Mouse (Mus musculus) left cerebral cortex, adult 8-10 months (tissue): ENCODE data around the gene Ap1s3. TPM values are rescaled to one million over a fixed set of nuclear protein-coding genes. Genes with fewer than 3 reads are reported as not detected.
"Not testable (repeated sequence)": the region's sequence is repeated elsewhere in the genome, so short reads cannot be mapped to it uniquely, and the experiment has no call there.

ENCODE experiments used
- DNase-seq, 2 experiments: peaks; one replicate each; pipeline ENCODE4 v3.0.0; 2022; ENCODE audit warnings: low spot score in 2 of 2
- total RNA-seq, 4 experiments: library from RNA; stranded (reverse); gene quantifications; 2 replicates each; pipeline ENCODE4 v1.2.4; 2022

Gene Ap1s3
- total RNA-seq, 4 experiments from 2014 or later: 2.2 to 5.1 (median 4.3) TPM

DNA sequence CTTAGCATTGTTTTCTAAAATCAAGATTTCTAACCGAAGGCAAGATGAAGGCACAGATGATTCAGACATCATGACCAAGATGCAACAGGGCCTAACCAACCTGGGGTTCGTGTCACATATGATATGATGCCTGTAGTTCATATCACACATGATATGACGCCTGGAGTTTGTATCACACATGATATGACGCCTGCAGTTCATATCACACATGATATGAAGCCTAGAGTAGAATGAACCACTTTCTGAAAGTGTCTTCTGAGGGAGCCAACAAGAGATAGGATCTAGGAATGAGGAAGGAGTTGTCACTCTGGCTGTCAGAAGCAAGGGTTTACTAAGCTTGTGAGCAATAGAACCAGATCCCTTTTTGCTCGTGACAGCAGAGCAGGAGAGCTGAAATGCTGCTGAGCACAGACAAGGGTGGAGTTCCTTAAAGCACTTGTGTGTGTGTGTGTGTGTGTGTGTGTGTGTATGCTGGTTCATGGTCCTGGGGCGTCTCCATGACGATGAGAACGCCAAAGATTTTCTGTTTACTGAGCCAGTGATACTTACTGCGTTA lies 2.3 kb downstream of the Ap1s3 start:
- no peak for DNase-seq

GRCm38 (mm10) chr1:79664911-79665310 lies 6.9 kb downstream of the Ap1s3 start:
- no peak for DNase-seq

DNA sequence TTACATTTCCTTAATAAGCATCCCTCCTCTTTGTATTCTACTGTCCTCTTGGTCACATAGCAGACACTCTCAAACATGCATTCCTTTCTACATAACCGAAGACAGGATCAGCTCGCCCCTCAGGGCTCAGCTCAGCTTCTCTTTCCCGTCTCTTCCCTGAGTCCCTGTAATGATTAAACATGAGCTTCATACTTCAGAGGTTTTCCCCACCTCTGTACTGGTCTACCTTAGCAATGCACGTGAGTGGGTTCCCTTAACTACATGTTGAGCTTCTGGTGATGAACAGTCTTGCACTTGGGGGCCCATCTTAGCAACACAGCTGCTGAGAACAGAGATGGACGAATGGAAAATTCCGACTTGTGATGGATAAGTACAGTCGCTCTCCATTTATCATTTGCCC lies 12.2 kb downstream of the Ap1s3 start:
- DNase-seq: no peak

DNA sequence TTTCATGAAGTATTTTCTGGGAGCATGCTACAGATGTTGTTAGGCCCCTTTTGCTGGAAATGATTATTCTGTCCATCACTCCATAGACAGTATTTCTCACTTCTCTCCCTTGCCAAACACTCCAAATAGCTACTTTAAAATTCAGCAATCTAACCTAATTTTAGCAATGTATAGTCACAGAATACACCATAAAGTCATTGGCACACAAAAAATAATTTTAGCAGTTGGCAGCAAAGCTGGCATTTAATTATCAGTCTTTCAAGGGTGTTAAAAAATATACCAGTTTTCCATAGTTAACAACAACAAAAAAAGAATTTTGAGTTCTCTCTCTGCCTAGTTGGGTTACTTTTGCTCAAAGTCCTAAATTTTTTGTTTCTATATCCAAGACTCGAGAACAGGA lies 14.4 kb downstream of the Ap1s3 start:
- no peak for DNase-seq

DNA sequence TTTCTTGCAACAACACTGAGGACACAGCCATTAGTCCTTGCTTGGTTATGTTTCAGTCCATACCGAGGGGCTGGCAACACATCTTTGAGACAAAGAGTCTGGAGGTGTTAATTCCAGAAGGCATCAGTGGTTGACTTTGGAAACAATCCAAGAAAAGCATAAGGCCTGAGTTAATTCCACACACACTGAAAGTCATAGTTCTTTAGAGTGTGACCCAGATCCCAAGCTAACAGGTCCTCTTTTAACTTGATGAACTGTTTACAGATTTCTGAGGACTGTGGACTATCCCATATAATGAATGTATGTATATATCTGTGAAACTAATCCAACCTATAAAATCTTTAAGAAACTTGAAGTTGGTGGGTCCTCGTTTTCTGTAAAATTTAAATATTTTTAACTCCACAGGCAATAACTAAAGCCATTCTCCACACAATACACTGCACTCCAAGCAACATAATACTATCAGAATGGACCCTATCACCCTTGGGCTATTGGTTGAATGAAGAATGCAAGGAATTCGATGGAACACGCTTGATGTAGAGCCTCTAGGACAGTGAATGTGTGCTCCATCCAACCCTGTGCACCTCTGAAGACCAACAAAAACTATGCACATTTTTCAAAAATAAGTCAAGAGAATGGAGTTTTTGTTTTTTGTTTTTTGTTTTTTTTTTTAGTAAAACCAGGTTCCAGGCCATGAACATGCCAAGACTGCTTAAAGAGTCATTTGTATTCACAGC lies 15.8 kb downstream of the Ap1s3 start:
- DNase-seq: no peak

DNA sequence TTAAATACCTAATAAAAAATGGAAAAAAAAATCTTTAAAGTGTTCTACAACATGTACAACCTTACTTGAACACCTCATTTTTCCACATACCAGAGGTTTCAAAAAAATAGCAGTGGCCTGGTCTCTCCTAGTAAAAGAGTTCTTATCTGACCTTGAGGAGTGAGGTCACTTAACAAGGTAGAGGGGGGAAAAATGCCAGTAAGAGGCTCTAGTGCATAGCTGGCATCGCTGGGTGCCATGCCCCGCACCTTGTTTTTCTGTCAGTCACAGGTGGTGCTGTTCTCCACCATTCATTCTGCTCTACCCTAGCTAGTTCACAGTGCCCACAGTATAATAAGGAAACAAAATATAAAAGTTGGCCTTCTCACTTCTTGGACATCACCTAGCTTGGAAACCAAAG lies 16.8 kb downstream of the Ap1s3 start:
- no peak for DNase-seq

- DNase-seq: no peak
Measured at GRCm38 (mm10) chr1:79643411-79644110, 28.2 kb downstream of the Ap1s3 start.

DNA sequence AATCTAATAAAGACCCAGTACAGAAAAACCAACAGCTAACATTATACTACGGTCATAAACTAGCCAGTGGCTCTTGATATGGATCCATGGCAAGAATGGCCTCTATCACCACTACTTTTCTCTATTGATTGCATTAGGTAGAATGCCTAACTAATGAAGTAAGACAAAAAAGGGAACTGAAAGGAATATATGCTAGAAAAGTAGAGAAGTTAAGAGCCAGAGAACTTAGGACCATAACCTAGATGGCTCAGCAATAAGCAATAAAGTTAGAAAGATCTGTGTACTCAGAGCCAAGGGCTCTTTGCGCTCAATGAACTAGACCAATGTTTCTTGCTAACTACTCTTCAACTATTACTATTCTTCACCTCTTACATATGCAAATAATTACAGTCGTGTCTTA lies 29.1 kb downstream of the Ap1s3 start:
- no peak for DNase-seq

GRCm38 (mm10) chr1:79641355-79641754 lies 30.4 kb downstream of the Ap1s3 start:
- no peak for DNase-seq

GRCm38 (mm10) chr1:79640151-79640550 lies 31.6 kb downstream of the Ap1s3 start:
- DNase-seq: peak; percentile 42 to 48

- no peak for DNase-seq
Measured at GRCm38 (mm10) chr1:79639683-79640082, 32.1 kb downstream of the Ap1s3 start.

- DNase-seq: no peak
Measured at GRCm38 (mm10) chr1:79639107-79639506, 32.7 kb downstream of the Ap1s3 start.

DNA sequence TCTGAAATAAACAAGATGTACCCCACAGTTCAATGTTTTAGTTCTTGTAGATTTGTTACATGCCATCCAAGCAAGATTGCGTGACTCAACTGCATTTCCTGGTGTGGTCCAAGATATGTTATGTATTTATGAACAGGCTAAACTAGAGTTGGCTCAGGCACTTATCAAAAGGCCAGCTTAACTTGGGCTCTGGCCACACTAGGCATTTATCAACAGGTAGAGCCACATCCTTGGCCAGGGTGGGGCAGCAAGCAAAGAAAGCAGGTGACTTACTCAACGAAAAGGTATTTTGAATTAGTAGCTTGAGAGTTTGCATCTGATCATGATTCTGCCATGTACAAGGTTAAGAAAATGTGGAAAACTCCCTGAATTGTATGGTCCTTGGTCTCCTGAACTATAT lies 34.0 kb downstream of the Ap1s3 start:
- DNase-seq: no peak

GRCm38 (mm10) chr1:79631521-79631920 lies 40.3 kb downstream of the Ap1s3 start:
- DNase-seq: no peak

DNA sequence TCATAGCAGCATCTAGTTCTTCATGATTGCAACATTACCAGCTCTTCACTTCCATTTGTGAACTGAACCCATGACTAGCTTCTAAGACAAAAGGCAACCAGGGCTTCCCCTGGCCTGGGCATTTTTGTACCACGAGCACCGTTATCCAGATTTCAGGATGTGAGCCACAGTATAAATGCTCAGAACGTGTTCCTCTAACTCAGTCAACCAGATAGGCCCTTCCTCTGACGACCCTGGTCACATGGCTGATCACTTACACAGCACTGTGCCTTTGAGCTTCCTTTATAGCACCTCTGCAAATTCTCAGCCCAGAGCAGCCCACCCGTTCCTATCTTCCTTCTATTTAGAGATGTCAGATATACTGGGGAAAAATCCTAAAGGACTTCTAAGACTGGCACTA lies 42.0 kb downstream of the Ap1s3 start:
- DNase-seq: no peak

DNA sequence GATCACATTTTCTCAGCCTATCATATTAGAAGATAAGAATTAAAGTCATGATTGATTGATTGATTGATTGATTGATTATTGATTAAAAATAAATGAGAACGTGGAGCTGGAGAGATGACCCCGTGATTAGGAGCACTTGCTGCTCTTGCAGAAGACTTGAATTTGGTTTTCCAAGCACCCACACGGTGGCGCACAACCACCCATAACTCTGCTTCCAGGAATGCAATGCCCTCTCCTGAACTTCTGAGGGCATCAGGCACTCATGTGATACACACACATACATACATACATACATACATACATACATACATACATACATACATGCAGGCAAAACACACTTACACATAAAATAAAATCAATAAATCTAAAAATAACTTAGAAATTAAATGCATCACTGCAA lies 45.6 kb downstream of the Ap1s3 start:
- no peak for DNase-seq

DNA sequence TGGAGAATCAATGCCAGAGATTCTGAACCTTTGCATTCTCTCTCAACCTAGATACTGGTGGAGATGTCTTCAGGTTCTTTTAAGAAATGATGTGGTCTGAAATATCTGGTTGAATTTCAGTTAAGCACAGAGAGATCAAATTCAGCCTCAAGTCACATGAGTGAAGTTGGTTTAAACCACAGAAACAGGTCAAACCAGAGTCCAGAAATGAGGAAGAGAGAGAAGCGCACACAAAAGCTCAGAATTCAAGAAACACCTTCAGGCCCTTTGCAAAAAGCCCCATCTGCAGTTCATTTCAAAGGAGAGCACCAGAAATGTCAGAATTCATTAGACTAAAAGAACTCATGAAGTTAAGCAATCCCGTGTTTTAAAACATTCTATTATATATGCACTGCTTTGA lies 52.3 kb downstream of the Ap1s3 start:
- DNase-seq: no peak

GRCm38 (mm10) chr1:79616492-79616891 lies 55.3 kb downstream of the Ap1s3 start:
- no peak for DNase-seq

DNA sequence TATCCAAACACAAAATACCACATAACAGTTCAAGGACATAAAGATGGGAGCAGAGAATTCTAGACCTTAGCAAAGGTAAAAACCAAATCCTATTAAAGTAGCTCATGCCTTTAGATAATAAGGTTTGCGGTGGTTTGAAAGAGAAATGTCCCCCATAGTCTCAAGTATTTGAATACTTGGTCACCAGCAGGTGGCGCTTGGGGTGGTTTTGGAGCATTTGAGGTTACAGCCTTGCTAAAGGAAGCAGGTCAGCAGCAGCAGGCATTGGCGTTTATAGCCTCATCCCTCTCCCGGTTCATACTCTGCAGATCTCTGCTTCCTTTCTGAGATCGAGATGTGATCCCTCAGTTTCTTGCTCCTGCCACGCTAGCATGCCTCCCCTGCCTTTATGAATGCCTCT lies 57.3 kb downstream of the Ap1s3 start:
- DNase-seq: no peak

DNA sequence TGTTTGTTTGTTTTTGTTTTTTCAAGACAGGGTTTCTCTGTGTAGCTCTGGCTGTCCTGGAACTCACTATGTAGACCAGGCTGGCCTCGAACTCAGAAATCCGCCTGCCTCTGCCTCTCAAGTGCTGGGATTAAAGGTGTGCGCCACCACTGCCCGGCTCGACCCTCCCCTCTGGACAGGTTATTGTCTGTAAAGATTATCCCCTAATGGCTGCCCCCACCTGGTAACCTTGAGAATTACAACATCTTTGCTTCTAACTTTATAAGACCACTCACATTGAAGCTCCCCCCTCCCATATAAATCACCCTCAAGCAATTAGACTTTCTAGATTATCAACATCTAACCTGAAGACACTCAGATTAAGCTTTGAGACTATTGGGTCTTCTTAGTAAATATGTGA lies 60.5 kb downstream of the Ap1s3 start:
- not testable (repeated sequence) for DNase-seq

- not testable (repeated sequence) for DNase-seq
Measured at GRCm38 (mm10) chr1:79608856-79609255, 62.9 kb downstream of the Ap1s3 start.

DNA sequence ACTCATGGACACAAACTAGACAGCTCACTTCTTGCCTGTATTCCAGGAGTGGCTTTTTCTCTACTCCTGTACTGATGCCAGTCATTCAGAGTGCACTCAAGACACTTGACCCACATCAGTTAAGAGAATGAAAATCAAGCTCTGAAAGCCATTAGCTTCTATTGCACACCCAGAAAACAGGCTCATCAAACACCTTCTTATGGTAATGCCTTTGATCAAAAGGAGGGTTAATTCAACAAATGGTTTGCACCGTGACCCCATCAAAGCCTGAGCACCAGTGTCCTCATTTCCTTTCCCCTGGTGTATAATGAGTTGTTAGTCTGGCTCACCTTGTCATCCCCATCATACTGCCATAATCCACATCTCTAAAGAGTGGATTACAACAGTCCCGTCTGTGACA lies 69.3 kb downstream of the Ap1s3 start:
- DNase-seq: no peak
